Mouse (Mus musculus) small intestine, adult 2 months (tissue): ENCODE data around the gene Pnkp. TPM values are rescaled to one million over a fixed set of nuclear protein-coding genes. Genes with fewer than 3 reads are reported as not detected.
A peak's percentile ranks its signal among the peaks of the same experiment; 100 is the strongest.

ENCODE experiments used
- H3K27ac ChIP-seq: fragments of 200-500 bp; 2 replicates; pipeline ENCODE4 v1.5.1; 2012; ENCODE audit warnings: low read depth, low read length, control low read depth, inconsistent platforms; ENCODE audit not compliant: insufficient read depth
- H3K27me3 ChIP-seq: fragments of 200-500 bp; 2 replicates; pipeline ENCODE4 v1.6.1; 2012; ENCODE audit warnings: mild to moderate bottlenecking, moderate library complexity, low read length, inconsistent platforms; ENCODE audit not compliant: control insufficient read depth, insufficient read depth
- H3K36me3 ChIP-seq: fragments of 200-500 bp; 2 replicates; pipeline ENCODE4 v1.6.1; 2012; ENCODE audit warnings: mild to moderate bottlenecking, low read length, control low read depth, inconsistent platforms; ENCODE audit not compliant: control insufficient read depth, insufficient read depth
- H3K4me1 ChIP-seq: fragments of 200-500 bp; 2 replicates; pipeline ENCODE4 v1.6.1; 2012; ENCODE audit warnings: low read length, inconsistent platforms, mixed read lengths; ENCODE audit not compliant: control insufficient read depth, insufficient read depth, insufficient read length
- H3K4me3 ChIP-seq: fragments of 200-500 bp; 2 replicates; pipeline ENCODE4 v1.5.1; 2012; ENCODE audit warnings: low read depth, mild to moderate bottlenecking, control low read depth, inconsistent platforms, low read length, moderate library complexity
- CTCF ChIP-seq: fragments of 200-500 bp; IDR thresholded peaks from 2 replicates; pipeline ENCODE4 v1.5.1; 2012; ENCODE audit warnings: low read depth, mild to moderate bottlenecking, control low read depth, inconsistent platforms, low read length, moderate library complexity, mixed read lengths; ENCODE audit not compliant: insufficient replicate concordance, insufficient read length; ENCODE audit errors: extremely low read depth
- POLR2A ChIP-seq: fragments of 200-500 bp; IDR thresholded peaks from 2 replicates; pipeline ENCODE4 v1.6.1; 2012; ENCODE audit warnings: low read depth, mild to moderate bottlenecking, control low read depth, inconsistent platforms, low read length, moderate library complexity
- WGBS: fragments of 180-500 bp; shearing (Covaris S2); methylation state at CpG from one replicate; pipeline ENCODE4 v1.1.7; 2018; 5-methylcytosine and 5-hydroxymethylcytosine counted together
- polyA plus RNA-seq: library from polyadenylated mRNA; depleted of rRNA; stranded (reverse); fragments of >200 nt; gene quantifications from 2 replicates; pipeline ENCODE4 v1.2.3, GENCODE M21; 2012

The Pnkp gene
- polyA plus RNA-seq, 1 experiment, result 84.2 TPM

- peaks cover 21% of the 10 kb centered on the region for H3K36me3 ChIP-seq
- H3K4me1 ChIP-seq, result peaks cover 13% of the 10 kb centered on the region
- peak overlapping the region; percentile 91 for H3K27ac ChIP-seq
- TF ChIP-seq POLR2A, result no peak; the same call in none of the 2 replicates
- no peak for TF ChIP-seq CTCF
- WGBS, result under 1% methylated on average over 41 of the region's 41 CpGs
- no peaks in the 10 kb centered on the region for H3K27me3 ChIP-seq
- H3K4me3 ChIP-seq, result peak overlapping the region; percentile 80
Observed at GRCm38 (mm10) chr7:44849416-44850111, 7.4 kb upstream of the Pnkp start.

DNA sequence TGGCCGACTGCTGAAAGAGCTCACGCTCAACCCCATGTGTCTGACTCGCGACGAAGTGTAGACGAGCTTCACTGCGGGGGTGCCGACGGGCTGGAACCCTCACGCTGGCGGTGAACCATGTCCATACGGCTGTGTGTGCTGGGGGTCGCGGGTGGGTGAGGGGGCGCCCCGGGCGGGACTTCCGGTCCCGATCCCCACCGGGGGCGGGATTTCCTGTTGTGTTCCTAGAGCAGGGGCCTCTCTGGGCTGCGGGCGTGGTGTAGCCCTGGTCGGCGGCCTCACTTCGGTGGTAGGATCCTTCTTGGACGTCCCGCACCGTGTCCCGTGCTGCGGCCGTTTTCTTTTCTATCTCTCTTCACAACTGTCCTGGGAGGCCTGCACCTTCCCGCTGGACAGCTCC, 6.8 kb upstream of the Pnkp start:
- Histone ChIP-seq H3K36me3 (peaks cover 16% of the 10 kb centered on the region), H3K4me1 (peaks cover 14% of the 10 kb centered on the region), H3K27ac (peak overlapping the region; percentile 91), H3K27me3 (no peaks in the 10 kb centered on the region), H3K4me3 (peak overlapping the region; percentile 80)
- TF ChIP-seq POLR2A (no peak; the same call in 1 of the 2 replicates), CTCF (no peak)
- WGBS, result under 1% methylated on average over 33 of the region's 33 CpGs

DNA sequence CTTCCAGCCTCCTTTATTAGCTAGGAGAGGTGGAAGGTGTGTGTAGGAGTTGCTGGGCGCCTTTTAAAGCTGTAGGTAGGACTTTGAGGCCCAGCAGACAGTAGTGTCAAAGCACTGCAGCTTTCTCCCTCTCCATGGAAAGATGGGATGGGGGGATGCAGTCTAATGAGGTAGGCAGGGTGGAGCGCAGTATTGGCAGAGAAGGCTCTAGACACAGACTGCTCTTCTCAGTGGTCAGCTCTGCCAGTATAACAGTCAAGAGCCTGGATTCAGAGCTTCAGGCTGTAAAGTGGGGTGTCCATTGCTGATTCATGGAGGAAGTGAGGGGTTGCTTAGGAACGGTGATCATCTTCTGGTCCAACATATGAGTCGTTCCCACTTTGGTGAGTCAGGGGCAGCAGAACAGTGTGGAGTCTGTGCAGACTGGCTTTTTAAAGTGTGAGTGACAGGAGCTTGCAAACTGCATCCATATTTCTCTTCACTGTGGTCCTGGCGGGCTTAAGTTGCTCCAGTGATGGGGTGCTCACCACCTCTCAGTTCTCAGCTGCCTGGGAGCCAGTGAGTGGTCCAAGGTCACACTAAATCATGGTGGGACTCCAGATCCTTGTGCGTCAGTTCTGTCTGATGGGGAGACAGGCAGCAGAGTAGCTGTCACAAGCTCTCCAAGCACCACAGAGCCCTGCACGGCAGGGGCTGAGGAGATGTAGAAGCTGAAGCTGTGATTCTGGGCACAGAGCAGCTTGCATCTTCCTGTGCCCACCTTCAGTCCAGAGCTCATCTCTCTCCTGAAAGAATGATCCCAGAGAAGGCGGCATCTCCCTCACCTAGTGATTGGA, 5.9 kb upstream of the Pnkp start:
- 64% methylated on average over 8 of the region's 8 CpGs for WGBS
- Histone ChIP-seq H3K4me1 (peaks cover 16% of the 10 kb centered on the region), H3K4me3 (peak overlapping the region; percentile 80), H3K36me3 (peaks cover 7% of the 10 kb centered on the region), H3K27ac (peak overlapping the region; percentile 67; the same call in 1 of the 2 replicates), H3K27me3 (no peaks in the 10 kb centered on the region)
- no peak for TF ChIP-seq CTCF
- TF ChIP-seq POLR2A, result no peak

DNA sequence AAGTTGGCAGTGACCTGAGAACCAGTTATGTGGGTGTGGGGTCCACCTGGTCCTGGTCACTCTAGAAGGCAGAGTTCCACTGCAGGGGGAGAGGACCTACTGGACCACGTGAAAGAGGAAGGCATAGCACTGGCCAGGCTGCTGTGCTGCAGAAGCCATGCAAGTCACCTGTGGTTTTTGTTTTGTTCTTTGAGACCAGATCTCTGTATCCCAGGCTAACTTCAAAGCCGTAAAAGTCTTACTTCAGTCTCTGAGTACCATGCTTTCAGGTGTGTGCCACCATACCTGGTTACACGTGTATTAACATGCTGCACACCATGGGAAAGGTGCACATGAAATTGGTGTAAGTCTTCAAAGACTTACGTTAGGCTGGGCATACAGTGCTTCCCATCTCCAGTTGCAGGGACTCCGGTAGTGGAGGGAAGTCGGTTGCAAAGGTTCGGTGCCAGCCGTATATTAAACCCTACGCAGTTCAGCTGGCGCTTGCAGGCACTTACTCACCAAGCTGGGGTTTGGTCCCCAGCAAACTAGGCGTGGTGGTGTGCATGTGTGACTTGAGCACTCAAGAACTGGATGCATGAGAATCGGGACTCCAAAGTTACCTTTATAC, 5.2 kb upstream of the Pnkp start:
- no peak for TF ChIP-seq POLR2A
- no peak for TF ChIP-seq CTCF
- Histone ChIP-seq H3K4me3 (no peak overlapping the region), H3K4me1 (peaks cover 19% of the 10 kb centered on the region), H3K36me3 (peaks cover under 1% of the 10 kb centered on the region; the same call in 1 of the 2 replicates), H3K27ac (no peak overlapping the region), H3K27me3 (no peaks in the 10 kb centered on the region)
- 86% methylated on average over 12 of the region's 12 CpGs for WGBS

DNA sequence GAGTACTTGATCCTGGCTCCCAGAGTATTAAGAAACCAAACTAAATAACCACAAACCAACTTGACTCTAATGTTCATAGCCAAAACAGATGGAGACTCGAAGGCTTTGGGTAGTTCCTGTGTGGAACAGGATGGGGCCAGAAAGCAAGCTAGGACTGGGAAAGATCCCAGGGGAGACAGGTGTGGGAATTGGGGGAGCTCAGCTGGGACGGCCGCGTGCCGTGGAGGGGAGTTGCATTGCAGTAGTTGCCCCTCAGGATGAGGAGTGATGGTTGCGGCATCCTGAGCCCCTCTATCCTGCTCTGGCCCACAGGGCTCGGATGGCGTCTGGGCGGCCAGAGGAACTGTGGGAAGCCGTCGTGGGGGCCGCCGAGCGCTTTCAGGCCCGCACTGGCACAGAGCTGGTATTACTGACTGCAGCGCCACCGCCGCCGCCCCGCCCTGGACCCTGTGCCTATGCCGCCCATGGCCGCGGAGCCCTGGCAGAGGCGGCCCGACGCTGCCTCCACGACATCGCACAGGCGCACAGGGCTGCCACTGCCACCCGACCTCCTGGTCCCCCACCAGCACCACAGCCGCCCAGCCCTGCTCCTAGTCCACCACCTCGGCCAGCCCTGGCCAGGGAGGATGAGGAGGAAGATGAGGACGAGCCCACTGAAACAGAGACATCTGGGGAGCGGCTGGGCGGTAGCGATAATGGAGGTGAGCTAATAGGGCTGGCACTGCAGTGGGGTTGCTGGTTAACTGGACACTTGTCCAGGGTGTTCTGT, 4.5 kb upstream of the Pnkp start:
- no peak overlapping the region for H3K4me3 ChIP-seq
- no peaks in the 10 kb centered on the region for H3K27me3 ChIP-seq
- peaks cover 19% of the 10 kb centered on the region for H3K4me1 ChIP-seq
- H3K36me3 ChIP-seq, result no peaks in the 10 kb centered on the region
- WGBS, result 90% methylated on average over 36 of the region's 36 CpGs
- no peak overlapping the region for H3K27ac ChIP-seq
- TF ChIP-seq CTCF, result no peak
- TF ChIP-seq POLR2A, result no peak

DNA sequence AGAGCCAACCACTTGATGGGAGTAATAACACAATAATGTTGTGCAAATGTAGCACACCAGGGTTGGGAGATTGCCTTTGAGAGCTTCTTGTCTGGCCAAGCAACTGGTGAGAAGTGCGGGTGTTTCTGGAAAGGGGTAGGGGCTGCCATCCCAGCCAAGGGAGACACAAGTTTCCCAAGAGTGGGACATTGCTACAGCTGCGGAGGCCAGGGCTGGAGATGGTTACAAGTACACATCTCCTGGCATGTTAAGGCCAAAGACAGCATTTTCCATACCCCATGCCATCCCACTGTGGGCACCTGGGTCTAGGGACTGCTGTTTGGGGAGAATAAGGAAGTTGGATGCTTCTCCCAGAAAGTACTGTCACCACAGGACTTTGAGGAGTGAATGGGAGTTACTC, 3.9 kb upstream of the Pnkp start:
- H3K27ac ChIP-seq, result no peak overlapping the region
- 91% methylated on average over 2 of the region's 2 CpGs for WGBS
- TF ChIP-seq CTCF (no peak), POLR2A (no peak)
- H3K4me3 ChIP-seq, result no peak overlapping the region
- peaks cover 16% of the 10 kb centered on the region for H3K4me1 ChIP-seq
- no peaks in the 10 kb centered on the region for H3K27me3 ChIP-seq
- no peaks in the 10 kb centered on the region for H3K36me3 ChIP-seq
